Mouse (Mus musculus) gastrocnemius, postnatal 10 days (tissue): Measurements from ENCODE around the gene Cnp. TPM values are rescaled to one million over a fixed set of nuclear protein-coding genes. Genes with fewer than 3 reads are reported as not detected.
"Not testable (repeated sequence)": the region's sequence is repeated elsewhere in the genome, so short reads cannot be mapped to it uniquely, and the experiment has no call there.

Experiments used
- DNase-seq: peaks from one replicate; pipeline ENCODE4 v3.0.0; 2021; ENCODE audit warnings: mixed read lengths
- total RNA-seq, 2 experiments: library from RNA; stranded (reverse); gene quantifications; 2 replicates each; pipeline ENCODE4 v1.2.3; 2021

Cnp gene
- total RNA-seq, 2 experiments from 2014 or later = 26.0 to 33.6 TPM

DNA sequence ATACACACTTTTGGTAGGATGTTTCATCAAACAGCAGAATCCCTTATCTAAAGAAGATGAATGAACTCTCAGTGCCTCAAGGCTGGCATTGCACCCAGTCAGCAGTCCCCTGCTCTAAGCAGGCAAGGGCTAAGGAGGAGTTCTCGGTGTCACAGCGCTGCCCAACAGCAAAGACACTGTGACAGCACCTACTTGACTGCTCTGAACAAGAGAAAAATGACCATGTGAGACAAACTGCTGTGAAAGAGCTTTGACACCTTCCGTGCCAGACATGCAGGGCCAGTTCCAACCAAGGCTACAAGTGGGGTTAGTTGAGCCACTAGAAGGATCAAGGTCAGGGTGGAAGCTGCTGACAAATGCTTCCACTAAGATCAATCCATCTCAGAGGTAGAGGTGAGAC, 10.4 kb downstream of the Cnp start:
- DNase-seq = no peak

DNA sequence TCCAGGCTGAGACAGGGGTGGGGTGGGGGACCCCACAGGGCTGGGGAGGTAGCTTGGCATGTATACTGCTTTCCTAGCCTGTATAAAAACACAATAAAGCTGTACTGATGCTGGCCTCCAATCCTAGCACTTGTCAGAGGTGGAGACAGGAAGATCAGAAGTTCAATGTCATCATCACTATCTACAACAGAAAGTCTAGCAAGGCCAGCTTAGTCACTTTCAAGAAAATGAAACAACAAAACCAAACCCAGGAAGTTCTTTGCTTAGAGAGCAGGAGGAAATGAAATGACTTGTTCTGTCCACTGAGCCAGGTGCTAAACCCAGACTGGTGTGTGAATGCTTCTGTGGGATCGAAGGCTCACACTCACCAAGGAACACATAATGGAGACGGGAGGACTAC, 13.8 kb downstream of the Cnp start:
- no peak for DNase-seq

DNA sequence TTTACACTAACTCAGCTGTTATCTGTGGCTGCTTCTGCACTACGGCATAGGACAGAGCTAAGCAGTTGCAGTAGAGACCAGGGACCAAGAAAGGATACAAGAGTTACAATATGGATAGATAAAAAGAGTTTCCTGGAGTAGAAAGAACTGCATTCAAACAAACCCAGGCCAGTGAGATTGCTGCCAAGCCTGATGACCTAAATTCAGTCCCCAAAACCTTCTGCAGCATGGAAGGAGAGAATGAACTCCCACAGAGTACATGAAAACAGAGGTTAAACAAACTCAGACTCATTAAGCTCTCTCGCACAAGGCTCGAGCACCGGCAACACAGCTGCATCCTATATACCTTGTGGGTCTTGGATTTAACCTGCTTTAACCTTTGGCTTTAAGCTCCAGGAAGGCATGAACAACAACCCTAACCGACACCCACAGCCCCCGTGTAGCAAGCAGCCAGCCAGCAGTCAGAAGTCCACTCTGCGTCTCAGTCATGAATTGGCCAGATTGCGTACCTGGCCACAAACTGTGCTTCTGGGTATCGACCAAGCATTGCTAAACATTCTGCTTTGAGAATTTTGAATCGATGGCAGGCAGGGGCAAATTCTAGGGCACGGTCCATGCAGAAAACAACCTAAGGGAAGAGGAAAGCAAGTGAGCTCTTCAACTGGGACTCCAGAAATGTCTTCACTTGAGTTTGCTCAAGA, 17.8 kb downstream of the Cnp start:
- no peak for DNase-seq

DNA sequence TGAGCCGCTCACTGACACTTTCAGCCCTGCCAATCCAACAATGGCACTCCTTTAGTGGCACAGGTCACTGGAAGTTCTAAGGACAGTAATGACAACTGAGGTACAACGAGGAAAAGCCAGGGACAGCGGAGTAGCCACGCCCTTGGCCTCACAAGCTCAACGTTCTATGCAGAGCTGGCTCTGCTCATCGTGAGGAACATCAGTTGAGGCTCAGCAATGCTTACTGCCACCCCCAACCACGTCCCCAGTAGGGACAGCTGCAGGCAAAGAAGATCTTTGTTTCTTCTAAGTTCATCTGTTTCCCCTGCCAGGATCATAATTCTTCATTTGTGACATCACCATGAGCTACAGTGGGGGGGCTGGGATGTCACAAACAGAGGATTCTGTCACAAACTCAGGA, 19.9 kb downstream of the Cnp start:
- DNase-seq = no peak

DNA sequence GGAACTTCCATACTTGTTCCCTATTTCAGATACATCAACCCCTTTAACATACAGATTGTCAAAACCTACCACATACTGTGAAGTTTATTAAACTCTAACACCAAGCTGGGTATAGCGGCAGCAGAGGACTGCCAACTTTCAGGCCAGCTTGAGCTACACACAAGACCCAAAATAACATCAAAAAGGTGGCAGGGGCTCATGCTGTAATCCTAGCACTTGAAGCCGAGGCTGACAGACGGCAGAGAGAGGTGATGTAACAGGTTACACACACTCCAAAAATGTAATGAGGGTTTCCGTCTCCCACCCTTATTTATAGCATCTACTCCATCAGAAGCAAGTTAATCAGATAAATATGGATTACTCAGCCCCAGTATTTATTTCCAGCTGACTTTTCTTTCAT, 20.8 kb downstream of the Cnp start:
- DNase-seq = no peak

DNA sequence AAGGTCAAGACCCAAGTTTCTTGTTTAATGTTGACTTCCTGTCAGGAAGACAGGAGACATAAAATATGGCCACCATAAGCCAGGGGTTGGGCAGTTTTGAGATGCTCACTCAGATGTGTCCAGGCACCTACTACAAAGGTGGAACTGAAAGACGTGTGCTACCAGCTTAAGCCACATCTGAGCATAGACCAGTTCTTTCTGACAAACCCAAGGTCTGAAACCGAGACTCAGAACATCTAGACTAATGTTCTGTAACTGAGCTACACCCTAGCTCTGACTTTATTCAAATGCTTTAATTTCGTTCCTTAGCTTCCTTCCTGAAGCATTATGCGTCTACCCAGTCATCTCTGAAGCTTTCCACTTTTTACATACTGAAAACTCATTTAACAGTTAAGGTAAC, 23.4 kb downstream of the Cnp start:
- DNase-seq = no peak

DNA sequence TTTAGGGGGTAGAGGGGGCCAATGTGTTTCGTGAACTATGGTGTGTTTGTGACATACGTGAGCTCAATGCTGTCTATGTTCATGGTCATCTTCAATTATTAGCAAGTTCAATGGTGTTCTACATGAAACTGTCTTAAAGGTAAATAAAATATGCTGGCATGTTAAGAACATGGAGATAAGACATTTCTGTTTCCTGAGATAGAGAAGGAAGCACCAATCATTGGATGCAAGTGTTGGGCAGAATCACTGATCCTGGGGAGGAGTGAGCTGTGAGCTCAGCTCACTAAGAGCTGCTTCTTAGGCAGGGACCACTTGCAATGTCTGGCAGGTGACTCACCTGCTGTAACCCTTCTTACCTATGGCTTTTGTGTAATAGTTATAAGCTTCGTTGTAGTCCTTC, 26.7 kb downstream of the Cnp start:
- no peak for DNase-seq

DNA sequence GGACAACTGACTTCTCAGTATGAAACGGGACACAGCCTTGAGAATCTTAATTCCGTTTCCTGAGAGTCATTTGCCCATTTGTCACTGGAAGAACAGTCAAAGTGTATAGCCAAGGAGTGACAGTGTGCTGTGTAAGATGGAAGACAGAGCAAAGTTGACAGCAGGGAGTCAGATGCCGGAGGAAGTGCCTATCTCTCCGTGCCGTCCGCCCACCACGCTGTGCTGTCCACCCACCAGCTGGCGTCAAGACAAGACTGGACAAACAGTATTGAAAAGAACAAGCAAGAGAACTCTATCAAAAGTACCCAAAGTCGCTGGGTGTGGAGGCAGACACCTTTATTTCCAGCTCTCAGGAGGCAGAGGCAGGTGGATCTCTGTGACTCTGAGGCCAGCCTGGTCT, 28.5 kb downstream of the Cnp start:
- DNase-seq = no peak

DNA sequence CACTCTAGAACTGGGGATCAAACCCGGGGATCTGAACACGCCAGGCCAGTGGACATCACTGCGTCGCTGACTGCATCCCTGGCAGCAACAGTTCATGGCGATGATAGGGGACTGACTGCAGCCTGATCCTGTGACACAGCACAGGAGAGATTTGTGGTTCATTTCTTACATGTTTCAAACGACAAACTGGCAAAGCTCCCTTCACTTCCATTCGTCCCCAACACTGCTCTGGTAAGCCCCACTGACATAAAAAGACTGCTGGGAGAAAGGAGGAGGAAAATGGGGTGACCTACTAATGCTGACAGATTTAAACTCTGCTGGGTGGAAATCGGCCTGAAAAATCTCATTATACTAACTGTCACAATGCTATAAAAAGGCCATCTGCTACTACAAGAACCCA, 29.1 kb downstream of the Cnp start:
- DNase-seq = no peak

DNA sequence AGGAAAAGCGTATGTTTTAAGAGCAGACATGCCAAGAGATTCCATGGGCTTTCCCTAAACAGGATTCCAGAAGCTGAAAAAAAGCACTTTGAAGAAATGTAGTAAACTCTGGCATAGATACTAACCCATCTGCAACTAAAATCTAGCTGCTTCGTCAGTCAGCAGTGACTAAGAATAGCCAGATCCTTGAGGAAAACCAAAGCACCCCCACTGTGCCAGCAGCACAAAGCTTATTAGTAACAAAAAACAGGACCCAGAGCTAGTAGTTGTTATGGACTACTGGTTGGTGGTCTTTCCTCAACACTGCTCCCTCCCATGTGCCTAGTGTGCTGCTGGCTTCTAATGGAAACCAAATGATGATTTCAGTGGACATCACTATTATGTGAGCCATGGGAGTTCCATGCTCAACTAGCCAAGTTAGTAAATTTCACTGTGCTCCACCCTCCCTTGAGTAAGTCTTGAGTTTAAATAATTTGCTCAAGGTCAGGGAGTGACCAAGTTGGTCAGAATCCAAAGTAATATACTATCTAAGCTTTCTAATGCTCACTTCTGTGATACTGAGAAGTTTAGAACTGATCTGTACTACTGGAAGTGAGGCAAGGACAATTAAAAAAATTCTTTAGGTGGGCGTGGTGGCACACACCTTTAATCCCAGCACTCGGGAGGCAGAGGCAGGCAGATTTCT, 29.8 kb downstream of the Cnp start:
- no peak for DNase-seq

DNA sequence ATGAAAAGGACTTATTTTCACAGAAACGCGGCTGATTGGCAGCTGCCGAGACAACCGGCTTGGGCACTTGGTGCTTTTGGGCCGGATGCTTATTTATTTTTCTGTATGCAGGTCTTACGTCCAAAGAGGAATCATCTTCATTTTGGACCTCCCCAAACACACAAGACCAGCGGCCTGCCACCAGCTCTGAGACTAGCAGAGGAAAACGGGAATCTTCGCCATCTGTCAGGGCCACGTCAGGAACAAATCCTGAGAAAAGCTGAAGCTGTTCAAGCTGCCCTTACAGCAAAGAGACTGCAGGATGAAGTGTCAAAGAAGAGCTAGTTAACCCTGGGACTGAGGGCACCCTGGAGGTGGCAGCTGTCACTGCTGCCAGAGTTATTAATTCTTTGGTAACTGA, 30.7 kb downstream of the Cnp start:
- DNase-seq = no peak

DNA sequence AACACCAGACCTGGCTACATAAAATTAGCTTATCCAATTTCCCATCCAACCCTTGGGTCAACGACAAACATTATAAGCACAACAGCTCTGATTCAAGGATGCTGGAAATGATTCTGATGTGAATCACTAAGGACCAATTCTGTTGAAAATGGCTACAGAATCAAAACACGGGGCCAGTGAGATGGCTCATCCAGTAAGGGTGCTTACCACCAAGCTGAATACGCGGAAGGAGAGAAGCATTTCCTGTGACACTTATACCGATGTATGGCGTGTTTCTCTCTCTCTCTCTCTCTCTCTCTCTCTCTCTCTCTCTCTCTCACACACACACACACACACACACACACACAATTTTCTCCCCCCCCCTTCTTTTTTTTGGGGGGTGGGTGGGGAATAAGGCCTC, 32.4 kb downstream of the Cnp start:
- DNase-seq = no peak

DNA sequence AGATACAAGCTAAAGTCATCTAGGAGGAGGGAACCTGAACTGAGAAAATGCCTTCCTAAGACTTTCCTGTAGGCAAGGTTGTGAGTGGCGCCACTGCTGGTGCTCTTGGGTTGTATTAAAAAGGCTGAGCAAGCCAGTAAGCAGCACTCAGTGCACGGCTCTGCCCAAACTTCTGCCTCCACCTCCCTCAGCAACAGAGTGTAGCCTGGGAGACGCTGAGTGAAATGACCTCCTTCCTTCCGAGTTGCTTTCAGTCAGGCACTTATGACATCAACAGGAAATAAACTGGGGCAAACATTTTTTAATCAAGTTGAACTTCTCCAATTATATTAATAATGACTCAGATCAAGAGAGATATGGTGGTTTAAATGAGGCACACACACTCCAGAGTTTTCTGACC, 34.1 kb downstream of the Cnp start:
- DNase-seq = no peak

DNA sequence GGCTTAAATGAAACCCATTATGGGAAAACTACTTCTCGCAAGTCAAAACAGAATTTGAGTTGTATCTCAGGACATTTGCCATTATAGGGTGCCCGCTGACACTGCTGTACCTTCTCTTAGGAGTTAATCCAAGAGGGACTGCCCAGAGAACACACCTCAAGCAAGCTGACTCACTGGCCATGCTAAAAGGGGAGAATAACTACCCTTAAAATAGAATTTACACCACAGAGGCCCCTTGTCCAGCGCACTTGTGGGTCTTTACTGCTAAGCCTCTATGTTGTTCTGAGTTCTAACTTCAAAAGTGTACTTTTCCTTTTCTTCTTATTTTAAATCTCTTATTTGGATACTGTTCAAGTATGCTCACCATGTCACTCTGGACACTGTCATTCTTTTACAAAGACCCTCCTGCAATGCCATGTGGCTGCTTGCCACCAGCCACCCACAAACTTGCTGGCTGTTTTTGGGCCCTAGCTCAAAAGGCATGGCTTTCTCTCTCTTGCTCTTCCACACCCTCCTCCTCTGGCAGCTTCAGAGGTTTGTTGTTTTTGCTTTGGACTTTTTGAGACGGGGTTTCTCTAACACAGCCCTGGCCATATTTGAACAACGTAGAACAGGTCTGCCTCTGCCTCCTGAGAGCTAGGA, 34.8 kb downstream of the Cnp start:
- DNase-seq = no peak

DNA sequence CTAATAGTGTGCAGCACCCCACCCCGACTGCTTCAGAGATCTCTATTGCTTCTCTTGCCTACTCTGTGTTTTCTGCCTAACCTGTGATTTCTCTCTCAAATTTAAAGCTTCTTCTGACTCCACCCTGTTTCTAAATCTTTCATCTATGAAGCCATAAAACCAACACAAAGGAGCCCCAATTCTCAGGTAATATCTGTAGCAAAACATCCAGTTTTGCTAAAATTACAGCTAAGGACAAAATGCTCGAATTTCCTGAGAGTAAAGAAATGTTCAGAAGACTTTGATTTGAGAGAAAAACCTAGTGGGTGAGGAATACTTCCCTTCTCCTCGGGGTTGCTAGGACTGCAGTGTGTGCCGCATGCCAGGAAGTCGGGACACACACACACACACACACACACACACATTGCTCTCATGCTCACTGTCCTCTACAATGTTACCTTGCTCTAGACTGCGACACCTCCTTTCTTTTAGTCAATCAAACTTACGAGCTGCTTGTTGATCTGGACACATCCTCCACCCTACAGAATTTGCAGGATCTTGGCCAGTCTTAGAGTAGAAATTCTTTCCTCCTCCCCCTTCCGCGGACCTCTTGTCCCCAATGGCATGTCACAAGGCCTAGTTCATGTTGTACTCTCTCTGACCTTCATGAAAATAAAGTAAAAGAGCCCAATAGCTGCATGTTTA, 35.4 kb downstream of the Cnp start:
- no peak for DNase-seq

DNA sequence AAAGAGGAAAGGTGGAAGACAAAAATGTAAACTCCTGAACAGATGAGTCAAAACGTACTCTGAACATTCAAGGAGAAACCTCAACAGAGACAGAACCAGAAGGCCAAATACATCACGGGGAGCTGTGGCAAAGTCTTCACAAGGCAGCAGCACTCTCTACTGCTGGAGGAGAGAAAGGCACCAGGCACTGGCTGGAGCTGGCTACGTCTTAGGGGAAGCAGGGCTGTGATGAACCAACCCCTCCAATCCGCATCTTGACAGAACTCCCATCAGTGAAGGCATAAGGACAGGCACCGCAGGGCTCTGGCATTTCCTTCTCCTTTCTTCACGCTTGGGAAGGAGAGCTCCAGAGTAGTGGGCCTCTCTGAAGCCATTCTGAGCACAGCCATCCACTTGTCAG, 36.9 kb downstream of the Cnp start:
- DNase-seq = no peak

DNA sequence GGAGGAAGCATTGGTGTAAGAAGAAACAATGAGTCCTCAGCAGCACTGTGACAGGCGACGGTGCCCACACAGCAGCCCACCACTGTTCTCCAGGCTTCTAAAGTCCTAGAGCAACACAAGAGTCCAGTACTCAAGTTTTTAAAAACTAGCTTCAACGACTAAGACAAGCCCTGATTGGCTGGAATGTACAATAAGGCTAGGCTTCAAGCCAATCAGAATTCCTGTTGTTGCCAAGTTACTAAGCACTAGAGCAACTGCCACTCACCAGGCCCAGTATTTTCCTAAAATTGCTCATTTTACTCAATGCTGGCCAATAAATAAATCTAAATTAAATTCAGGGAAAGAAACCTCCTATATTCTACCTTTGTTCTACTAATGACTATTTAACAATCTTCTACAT, 38.5 kb downstream of the Cnp start:
- DNase-seq = no peak

DNA sequence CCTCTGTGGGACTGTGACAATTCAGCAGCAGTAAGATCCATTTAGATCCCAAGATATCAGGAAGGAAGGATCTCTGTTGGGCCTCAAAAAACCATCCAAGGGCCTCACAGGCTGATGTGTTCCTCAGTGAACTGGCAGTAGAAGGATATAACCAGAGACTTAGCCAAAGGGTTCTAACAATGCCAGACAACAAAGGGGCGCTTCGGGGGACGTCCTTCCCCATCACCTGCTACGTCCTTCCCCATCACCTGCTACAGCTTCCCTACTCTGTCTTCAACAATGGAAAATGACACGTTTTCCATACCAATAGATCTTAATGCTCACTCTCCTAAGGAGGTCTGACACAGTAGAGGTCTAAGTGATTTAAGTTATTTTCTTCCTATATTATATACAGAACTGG, 41.6 kb downstream of the Cnp start:
- no peak for DNase-seq

DNA sequence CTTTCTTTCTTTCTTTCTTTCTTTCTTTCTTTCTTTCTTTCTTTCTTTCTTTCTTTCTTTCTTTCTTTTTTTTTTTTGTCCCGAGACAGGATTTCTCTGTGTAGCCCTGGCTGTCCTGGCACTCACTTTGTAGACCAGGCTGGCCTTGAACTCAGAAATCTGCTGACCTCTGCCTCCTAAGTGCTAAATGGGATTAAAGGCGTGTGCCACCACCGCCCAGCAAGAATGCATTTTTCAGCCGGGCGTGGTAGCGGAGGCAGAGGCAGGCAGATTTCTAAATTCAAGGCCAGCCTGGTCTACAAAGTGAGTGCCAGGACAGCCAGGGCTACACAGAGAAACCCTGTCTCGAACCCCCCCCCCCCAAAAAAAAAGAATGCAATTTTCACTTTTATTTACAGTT, 42.1 kb downstream of the Cnp start:
- DNase-seq = not testable (repeated sequence)

DNA sequence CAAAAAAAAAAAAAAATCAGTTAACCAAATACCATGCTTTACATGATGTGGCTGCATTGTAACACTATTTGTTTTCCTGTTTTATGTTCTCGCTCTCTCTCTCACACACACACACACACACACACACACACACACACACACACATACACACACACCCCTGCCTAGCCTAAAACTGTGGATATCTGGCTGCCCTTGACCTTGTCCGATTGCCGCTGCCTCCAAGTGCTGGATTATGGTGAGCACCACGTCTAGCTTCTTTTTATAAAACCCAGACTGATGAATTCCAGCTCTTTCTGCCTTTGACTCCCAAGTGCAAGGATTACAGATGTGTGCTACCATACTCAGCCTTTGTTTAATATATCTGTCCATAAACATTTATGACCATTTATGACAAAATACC, 42.8 kb downstream of the Cnp start:
- DNase-seq = no peak

DNA sequence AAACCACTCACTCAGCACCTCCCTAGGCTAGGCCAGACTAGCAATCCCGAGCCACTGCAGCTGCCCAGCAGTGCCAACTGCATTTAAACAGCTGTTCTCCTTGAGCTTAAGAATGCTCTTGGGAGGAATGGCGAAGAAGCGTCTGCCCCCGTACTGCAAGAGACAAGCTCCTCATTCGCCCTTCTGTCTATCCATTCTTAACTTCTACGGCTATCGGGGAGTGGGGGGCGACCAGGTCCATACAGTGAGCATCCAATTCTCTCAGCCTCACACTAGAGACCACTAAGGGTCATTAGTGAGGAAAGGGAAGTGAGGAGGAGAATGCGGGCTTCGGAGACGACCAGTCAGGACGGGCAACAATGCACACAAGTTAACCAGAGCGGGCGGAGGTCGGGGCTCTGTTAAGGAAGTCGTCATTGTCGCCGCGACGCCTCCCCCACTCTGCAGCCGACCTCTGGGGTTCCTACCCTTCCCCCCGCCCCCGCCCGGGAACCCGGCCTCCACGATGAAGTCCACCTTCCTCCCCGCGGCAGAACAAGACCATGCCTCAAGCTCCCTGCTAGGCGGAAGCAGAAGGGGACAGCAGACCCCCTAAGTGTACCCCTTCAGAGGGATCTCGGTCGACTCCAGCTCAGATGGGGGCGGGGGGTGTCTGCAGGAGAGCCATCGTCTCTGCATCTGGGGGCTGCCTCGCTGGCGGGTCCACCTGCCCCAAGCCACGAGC, 44.2 kb downstream of the Cnp start, which contains the start of gene Nkiras2:
Nkiras2 (plus strand) TSS at position 484 of the 724 bp plus-strand sequence.
- DNase-seq = peak; percentile 59

DNA sequence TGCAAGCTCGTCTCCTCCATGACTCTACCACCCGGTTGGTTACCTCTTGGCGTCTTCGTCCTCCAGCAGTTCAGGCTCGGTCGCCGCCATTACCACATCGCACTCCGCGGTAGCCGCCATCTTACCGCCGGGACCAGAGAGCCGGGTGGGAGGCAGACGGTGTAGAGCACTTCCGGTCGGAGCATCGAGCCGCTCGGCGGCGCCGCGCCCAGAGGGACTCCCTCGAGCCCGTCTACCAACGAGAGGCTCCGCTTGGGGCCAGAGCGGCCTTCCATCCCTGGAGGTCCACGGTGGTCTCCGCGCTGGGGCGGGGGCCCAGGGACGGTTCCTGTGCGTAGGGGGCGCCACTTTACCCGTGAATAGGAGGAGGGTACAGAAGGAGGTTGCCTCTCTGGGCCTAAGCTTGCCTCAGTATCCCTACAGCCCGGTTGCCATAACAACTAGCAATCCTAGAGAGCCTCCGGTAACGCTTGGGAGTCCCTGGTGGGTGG, 44.8 kb downstream of the Cnp start:
- peak; percentile 94 for DNase-seq
